Mouse (Mus musculus): ENCODE measurements at regions not wholly inside any gene's neighbourhood (a gene's known extent, or its start where the extent isn't known, plus 50 kb on each side); places are given as distances from the start of the nearest gene placed in this dataset.

DNA sequence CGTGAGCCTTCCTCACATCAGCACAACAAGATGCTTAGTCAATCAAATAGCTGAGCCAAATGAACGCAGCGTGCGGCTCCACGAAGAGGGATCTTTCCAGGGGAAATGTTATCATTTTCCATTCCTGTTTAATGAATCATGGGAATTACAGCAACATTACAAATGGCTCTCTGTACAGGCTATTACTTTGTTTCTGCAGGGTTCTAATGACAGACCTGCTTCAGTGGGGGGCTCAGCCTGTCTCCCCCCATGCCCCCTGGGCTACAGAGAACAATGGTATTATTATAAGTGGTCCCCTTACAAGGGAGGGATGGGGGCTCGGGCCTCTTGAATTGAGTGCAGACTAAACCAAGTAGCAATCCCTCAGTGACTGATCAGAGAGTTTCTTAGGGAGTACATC is 144.3 kb upstream of the Csf3r start:
- TF ChIP-seq FLI1 (IDR thresholded peaks at IDR 0.05; ENCODE audit: low read length) (no peak), GATA1 (IDR thresholded peaks at IDR 0.05; ENCODE audit: borderline replicate concordance, low read length) (no peak)

All from megakaryocyte, embryonic 14.5 days (primary cell).